Mouse (Mus musculus) left cerebral cortex, adult 9 months (tissue): ENCODE data around the gene Gm2956.
"Not testable (repeated sequence)": the region's sequence is repeated elsewhere in the genome, so short reads cannot be mapped to it uniquely, and the experiment has no call there.

Experiments used
- DNase-seq, 2 experiments: peaks; one replicate each; pipeline ENCODE4 v3.0.0; 2022; ENCODE audit warnings: low spot score in 2 of 2

The Gm2956 gene

GRCm38 (mm10) chr14:3332087-3332677, at the start of gene Gm2956:
Gene Gm2956, plus strand, starts transcription at chr14:3332627.
- not testable (repeated sequence) for DNase-seq

- DNase-seq = peak in 1 of 2 experiments; percentile 14
These were observed 979 bp downstream of the Gm2956 start for GRCm38 (mm10) chr14:3333406-3333805.

GRCm38 (mm10) chr14:3394793-3395192, 62.4 kb downstream of the Gm2956 start, which contains the start of gene Gm10413:
Gene Gm10413, plus strand, starts transcription at chr14:3395093.
- not testable (repeated sequence) for DNase-seq
